Mouse (Mus musculus) forebrain, embryonic 11.5 days (tissue): ENCODE results near the gene Prss35. TPM values are rescaled to one million over a fixed set of nuclear protein-coding genes. Genes with fewer than 3 reads are reported as not detected.
A peak's percentile ranks its signal among the peaks of the same experiment; 100 is the strongest.

Experiments used
- ATAC-seq: fragments of 200-750 bp; cut with Nextera tagmentation; replicated peaks from 2 replicates; pipeline ENCODE4 v1.8.0; 2017; ENCODE audit warnings: moderate TSS enrichment; ENCODE audit not compliant: low FRiP score
- DNase-seq: peaks from one replicate; pipeline ENCODE4 v3.0.0-alpha.2; 2017; ENCODE audit warnings: low spot score
- H3K27ac ChIP-seq: fragments of 300-500 bp; sonication (generic); 2 replicates; pipeline ENCODE4 v1.5.1; 2014; ENCODE audit warnings: low read depth, low read length
- H3K27me3 ChIP-seq: fragments of 300-500 bp; sonication (generic); 2 replicates; pipeline ENCODE4 v1.6.1; 2014; ENCODE audit warnings: mild to moderate bottlenecking, low read length, mixed read lengths; ENCODE audit not compliant: control insufficient read depth, insufficient read depth
- H3K36me3 ChIP-seq: fragments of 300-500 bp; sonication (generic); 2 replicates; pipeline ENCODE4 v1.6.1; 2014; ENCODE audit warnings: mild to moderate bottlenecking, low read length, moderate library complexity, mixed read lengths; ENCODE audit not compliant: control insufficient read depth, insufficient read depth
- H3K4me1 ChIP-seq: fragments of 300-500 bp; sonication (generic); replicated peaks from 2 replicates; pipeline ENCODE4 v1.6.1; 2014; ENCODE audit warnings: low read length, mixed read lengths; ENCODE audit not compliant: control insufficient read depth, insufficient read depth
- H3K4me2 ChIP-seq: fragments of 300-500 bp; sonication (generic); 2 replicates; pipeline ENCODE4 v1.6.1; 2014; ENCODE audit warnings: low read depth, mild to moderate bottlenecking, low read length, moderate library complexity, mixed read lengths; ENCODE audit not compliant: severe bottlenecking
- H3K4me3 ChIP-seq: fragments of 300-500 bp; sonication (generic); 2 replicates; pipeline ENCODE4 v1.5.1; 2014; ENCODE audit warnings: low read depth, low read length
- H3K9ac ChIP-seq: fragments of 300-500 bp; sonication (generic); 2 replicates; pipeline ENCODE4 v1.6.1; 2014; ENCODE audit warnings: low read length
- H3K9me3 ChIP-seq: fragments of 300-500 bp; sonication (generic); 2 replicates; pipeline ENCODE4 v1.6.1; 2016; ENCODE audit warnings: low read length, mixed read lengths; ENCODE audit not compliant: control insufficient read depth
- whole genome bisulfite sequencing: fragments of 180-500 bp; shearing (Covaris S2); extraction: QIAGEN DNeasy Blood & Tissue Kit; methylation state at CpG from one replicate; pipeline ENCODE4 v1.1.7; 2014; 5-methylcytosine and 5-hydroxymethylcytosine counted together
- polyA plus RNA-seq: library from polyadenylated mRNA; unstranded; fragments of >200 nt; fragmentation: Nextera tagmentation; extraction: Ambion mirVana; gene quantifications from 2 replicates; pipeline ENCODE4 v1.2.1, GENCODE M21; 2014

The Prss35 gene
- polyA plus RNA-seq, 1 experiment from 2014 or later: 2.3 TPM

- DNase-seq (no peak), ATAC-seq (no peak)
- peaks cover 8% of the 10 kb centered on the region; the same call in 1 of the 2 replicates for H3K4me1 ChIP-seq
- H3K9me3 ChIP-seq: no peaks in the 10 kb centered on the region
- H3K27me3 ChIP-seq: no peaks in the 10 kb centered on the region
- no peak overlapping the region for H3K4me2 ChIP-seq
- no peaks in the 10 kb centered on the region for H3K36me3 ChIP-seq
- WGBS: 98% methylated on average over 8 of the region's 8 CpGs
- H3K4me3 ChIP-seq: no peak overlapping the region
- no peak overlapping the region for H3K27ac ChIP-seq
- H3K9ac ChIP-seq: no peak overlapping the region
These were observed 4.6 kb upstream of the Prss35 start for GRCm38 (mm10) chr9:86738801-86739200.

- WGBS: 18% methylated on average over 3 of the region's 3 CpGs
- ATAC-seq: no peak
- no peak for DNase-seq
- H3K4me3 ChIP-seq: no peak overlapping the region
- H3K9ac ChIP-seq: no peak overlapping the region
- no peak overlapping the region for H3K4me2 ChIP-seq
- H3K27ac ChIP-seq: no peak overlapping the region
- H3K4me1 ChIP-seq: peaks cover 8% of the 10 kb centered on the region; the same call in 1 of the 2 replicates
- H3K9me3 ChIP-seq: no peaks in the 10 kb centered on the region
- H3K36me3 ChIP-seq: no peaks in the 10 kb centered on the region
- no peaks in the 10 kb centered on the region for H3K27me3 ChIP-seq
These were observed 3.5 kb upstream of the Prss35 start for GRCm38 (mm10) chr9:86739971-86740370.

GRCm38 (mm10) chr9:86744041-86744440 lies 592 bp downstream of the Prss35 start:
- DNase-seq (no peak), ATAC-seq (no peak)
- Histone ChIP-seq H3K4me2 (peak overlapping the region; percentile 68; the same call in 1 of the 2 replicates), H3K4me3 (no peak overlapping the region), H3K27me3 (no peaks in the 10 kb centered on the region), H3K9me3 (no peaks in the 10 kb centered on the region), H3K36me3 (no peaks in the 10 kb centered on the region), H3K4me1 (peaks cover 8% of the 10 kb centered on the region; the same call in 1 of the 2 replicates), H3K9ac (no peak overlapping the region), H3K27ac (no peak overlapping the region)
- WGBS: 41% methylated on average over 5 of the region's 5 CpGs

DNA sequence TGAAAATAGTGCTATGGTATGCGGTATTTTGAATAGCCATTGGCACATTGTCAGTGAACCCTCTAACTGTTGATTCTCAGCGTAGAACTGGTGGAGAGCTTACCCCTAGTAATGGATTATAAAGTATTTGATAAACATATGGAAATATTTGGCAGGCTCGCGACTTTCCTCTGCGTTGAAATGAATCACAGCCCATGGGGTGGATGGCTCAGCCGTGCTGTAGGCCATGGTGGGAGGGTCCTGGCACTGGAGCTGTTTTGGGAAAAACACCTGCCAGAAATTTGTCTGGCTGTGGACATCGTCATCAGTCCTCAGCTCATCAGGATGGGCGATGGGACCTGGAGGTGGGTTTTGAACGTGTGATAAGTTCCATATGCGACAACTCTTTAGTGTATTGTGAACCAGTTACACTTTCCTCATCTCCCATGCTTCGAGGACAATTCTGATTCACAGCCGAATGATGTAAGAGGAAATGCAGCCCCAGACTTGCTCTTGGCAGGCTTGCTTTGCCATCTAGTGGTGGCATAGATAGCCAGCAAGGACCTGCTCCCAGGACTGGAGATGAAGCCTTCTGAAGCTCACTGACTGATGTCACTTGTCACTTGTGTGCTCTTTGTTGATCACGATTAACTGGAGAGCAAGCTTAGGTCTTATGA lies 2.6 kb downstream of the Prss35 start:
- peaks cover 8% of the 10 kb centered on the region; the same call in 1 of the 2 replicates for H3K4me1 ChIP-seq
- no peaks in the 10 kb centered on the region for H3K9me3 ChIP-seq
- H3K27ac ChIP-seq: no peak overlapping the region
- no peaks in the 10 kb centered on the region for H3K36me3 ChIP-seq
- H3K4me2 ChIP-seq: no peak overlapping the region
- no peak overlapping the region for H3K9ac ChIP-seq
- WGBS: 35% methylated on average over 13 of the region's 13 CpGs
- no peak overlapping the region for H3K4me3 ChIP-seq
- ATAC-seq: peak; percentile 74
- H3K27me3 ChIP-seq: no peaks in the 10 kb centered on the region
- peak; percentile 71 for DNase-seq

GRCm38 (mm10) chr9:86762477-86763376 lies 19.3 kb downstream of the Prss35 start:
- ATAC-seq: no peak
- Histone ChIP-seq H3K27ac (no peak overlapping the region), H3K27me3 (no peaks in the 10 kb centered on the region), H3K4me3 (no peak overlapping the region), H3K4me2 (no peak overlapping the region), H3K9ac (no peak overlapping the region), H3K36me3 (no peaks in the 10 kb centered on the region), H3K9me3 (no peaks in the 10 kb centered on the region), H3K4me1 (no peaks in the 10 kb centered on the region)
- DNase-seq: no peak
- WGBS: 67% methylated on average over 8 of the region's 8 CpGs

DNA sequence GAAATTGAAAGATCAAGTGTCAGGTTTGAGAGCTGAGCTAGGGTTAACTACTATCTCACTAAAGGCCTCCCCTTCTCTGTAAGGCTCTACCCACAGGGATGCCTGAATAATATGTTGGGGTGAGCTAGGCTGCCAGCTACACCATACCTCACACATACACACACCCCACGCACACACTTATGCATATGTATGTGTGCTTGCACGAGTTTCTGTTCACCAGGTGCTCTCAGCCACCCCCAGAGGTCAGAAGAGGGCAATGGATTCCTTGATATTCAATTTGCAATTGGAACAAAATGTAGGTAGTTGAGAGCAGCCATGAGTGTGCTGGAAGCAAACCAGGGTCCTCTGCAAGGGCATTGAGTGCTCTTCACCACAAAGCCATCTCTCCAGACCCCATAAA lies 20.6 kb downstream of the Prss35 start:
- Histone ChIP-seq H3K27ac (no peak overlapping the region), H3K4me3 (no peak overlapping the region), H3K4me2 (no peak overlapping the region), H3K36me3 (no peaks in the 10 kb centered on the region), H3K9ac (no peak overlapping the region), H3K4me1 (no peaks in the 10 kb centered on the region), H3K27me3 (no peaks in the 10 kb centered on the region), H3K9me3 (no peaks in the 10 kb centered on the region)
- WGBS: 62% methylated on average over 2 of the region's 2 CpGs
- ATAC-seq (no peak), DNase-seq (no peak)

- DNase-seq (no peak), ATAC-seq (no peak)
- H3K4me3 ChIP-seq: no peak overlapping the region
- no peak overlapping the region for H3K9ac ChIP-seq
- no peaks in the 10 kb centered on the region for H3K9me3 ChIP-seq
- no peaks in the 10 kb centered on the region for H3K4me1 ChIP-seq
- H3K27ac ChIP-seq: no peak overlapping the region
- no peaks in the 10 kb centered on the region for H3K27me3 ChIP-seq
- no peaks in the 10 kb centered on the region for H3K36me3 ChIP-seq
- H3K4me2 ChIP-seq: no peak overlapping the region
- 88% methylated on average over 10 of the region's 10 CpGs for WGBS
These were observed 23.5 kb downstream of the Prss35 start for GRCm38 (mm10) chr9:86766991-86767390.

- Histone ChIP-seq H3K27ac (no peak overlapping the region), H3K4me3 (no peak overlapping the region), H3K27me3 (no peaks in the 10 kb centered on the region), H3K9ac (no peak overlapping the region), H3K9me3 (no peaks in the 10 kb centered on the region), H3K4me1 (no peaks in the 10 kb centered on the region), H3K4me2 (no peak overlapping the region), H3K36me3 (no peaks in the 10 kb centered on the region)
- DNase-seq: no peak
- ATAC-seq: no peak
- WGBS: 89% methylated on average over 3 of the region's 3 CpGs
These were observed 29.4 kb downstream of the Prss35 start for GRCm38 (mm10) chr9:86772897-86773296.
